Mouse (Mus musculus) ES-Bruce4 (cell line): ENCODE results near the gene Neurl1b.

Source experiments
- CTCF ChIP-seq: IDR thresholded peaks from one replicate; pipeline ENCODE4 v1.8.1; 2011; ENCODE audit warnings: low read depth, low read length
- EP300 ChIP-seq: IDR thresholded peaks from 2 replicates; pipeline ENCODE4 v1.6.1; 2011; ENCODE audit warnings: low read depth, low read length; ENCODE audit not compliant: insufficient read depth
- POLR2A ChIP-seq: IDR thresholded peaks from one replicate; pipeline ENCODE4 v1.8.1; 2011; ENCODE audit warnings: low read length; ENCODE audit not compliant: insufficient read depth

GRCm38 (mm10) chr17:26463984-26464383 is 49.4 kb downstream of the Neurl1b start:
- TF ChIP-seq CTCF (no peak), POLR2A (no peak), EP300 (no peak)
